Mouse (Mus musculus) midbrain, embryonic 14.5 days (tissue): ENCODE data around the gene Atp1a1. TPM values are rescaled to one million over a fixed set of nuclear protein-coding genes. Genes with fewer than 3 reads are reported as not detected.

Experiments
- polyA plus RNA-seq: library from polyadenylated mRNA; unstranded; fragments of >200 nt; fragmentation: Nextera tagmentation; extraction: Ambion mirVana; gene quantifications from 2 replicates; pipeline ENCODE4 v1.2.1, GENCODE M21; 2014

Atp1a1 gene
- polyA plus RNA-seq, 1 experiment from 2014 or later, result 80.9 TPM

Other genes starting within 250 kb of the Atp1a1 start
- gene Igsf3, start 227.6 kb downstream of the Atp1a1 start, polyA plus RNA-seq, result 62.0 and 77.8 TPM in 2 replicates
- gene Mab21l3, start 244.3 kb upstream of the Atp1a1 start, polyA plus RNA-seq, result 0.23 TPM in 1 of 2 replicates, not detected in the other